Mouse (Mus musculus) myocyte (in vitro differentiated cells): ENCODE data around the gene Mmgt2.

Experiments
- E2F4 ChIP-seq: IDR thresholded peaks from one replicate; pipeline ENCODE4 v1.6.1; 2011; ENCODE audit warnings: mild to moderate bottlenecking, control low read depth, moderate library complexity; ENCODE audit not compliant: insufficient read depth
- MAX ChIP-seq: IDR thresholded peaks from one replicate; pipeline ENCODE4 v1.6.1; 2011; ENCODE audit warnings: low read depth, mild to moderate bottlenecking, control low read depth
- MYOG ChIP-seq, 3 experiments: IDR thresholded peaks; one replicate each; pipeline ENCODE4 v1.6.1; 2011; ENCODE audit warnings: control low read depth in 2 of 3, low read depth in 2 of 3, mild to moderate bottlenecking in 2 of 3; ENCODE audit not compliant: insufficient read length in 2 of 3, control insufficient read depth in 1 of 3, insufficient read depth in 1 of 3
- POLR2A ChIP-seq: IDR thresholded peaks from one replicate; pipeline ENCODE4 v1.6.1; 2011; ENCODE audit warnings: low read depth, mild to moderate bottlenecking, control low read depth, moderate library complexity; ENCODE audit not compliant: insufficient read length
- POLR2AphosphoS2 ChIP-seq: IDR thresholded peaks from one replicate; pipeline ENCODE4 v1.6.1; 2011; ENCODE audit warnings: low read depth, control low read depth; ENCODE audit not compliant: insufficient read length
- REST ChIP-seq: IDR thresholded peaks from one replicate; pipeline ENCODE4 v1.6.1; 2011; ENCODE audit warnings: mild to moderate bottlenecking, control low read depth, moderate library complexity; ENCODE audit not compliant: insufficient read depth, insufficient read length
- TCF12 ChIP-seq: IDR thresholded peaks from one replicate; pipeline ENCODE4 v1.6.1; 2011; ENCODE audit warnings: mild to moderate bottlenecking, control low read depth; ENCODE audit not compliant: poor library complexity, insufficient read depth, severe bottlenecking

DNA sequence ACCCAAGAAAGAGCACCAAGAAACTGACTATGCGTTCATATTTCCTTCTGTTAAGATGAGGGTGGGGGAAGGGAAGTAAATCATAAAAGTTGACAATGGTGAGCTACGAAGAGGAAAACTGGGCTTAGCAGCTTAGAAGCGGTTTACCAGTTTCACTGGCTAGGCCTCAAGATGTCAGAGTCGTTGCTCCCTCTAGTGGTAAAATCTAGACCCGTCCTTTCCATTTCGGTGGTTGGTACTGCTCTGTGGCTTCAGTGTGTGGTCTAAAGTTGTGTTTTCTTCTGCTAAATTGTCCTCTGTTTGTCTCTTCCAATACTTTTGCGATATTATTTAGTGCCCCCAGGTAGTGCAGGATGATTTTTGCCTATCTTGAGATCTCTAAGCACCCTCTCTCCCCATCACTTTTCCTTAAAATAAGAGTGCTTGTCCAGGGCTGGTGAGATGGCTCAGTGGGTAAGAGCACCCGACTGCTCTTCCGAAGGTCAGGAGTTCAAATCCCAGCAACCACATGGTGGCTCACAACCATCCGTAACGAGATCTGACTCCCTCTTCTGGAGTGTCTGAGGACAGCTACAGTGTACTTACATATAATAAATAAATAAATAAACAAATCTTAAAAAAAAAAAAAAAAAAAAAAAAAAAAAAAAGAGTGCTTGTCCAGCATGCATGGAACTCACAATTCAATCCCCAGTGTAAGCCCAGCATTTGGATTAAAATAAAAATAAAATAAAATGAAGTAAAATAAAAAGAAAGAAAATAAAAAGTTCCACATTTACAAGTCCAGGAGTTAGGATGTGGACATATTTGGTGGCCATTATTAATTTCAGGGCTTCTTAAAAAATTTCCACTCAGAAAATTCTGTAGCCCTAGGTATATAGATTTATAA lies 45.1 kb downstream of the Mmgt2 start:
- no peak for TF ChIP-seq POLR2A
- no peak for TF ChIP-seq TCF12
- TF ChIP-seq MAX: no peak
- no peak for TF ChIP-seq REST
- TF ChIP-seq MYOG (IDR thresholded peaks at IDR 0.05; ENCODE audit: control insufficient read depth in 1 of 3, insufficient read depth in 1 of 3, insufficient read length in 2 of 3, low read depth in 2 of 3): no peak
- TF ChIP-seq E2F4: no peak
- TF ChIP-seq POLR2AphosphoS2: no peak
